In the genomic region with DNA sequence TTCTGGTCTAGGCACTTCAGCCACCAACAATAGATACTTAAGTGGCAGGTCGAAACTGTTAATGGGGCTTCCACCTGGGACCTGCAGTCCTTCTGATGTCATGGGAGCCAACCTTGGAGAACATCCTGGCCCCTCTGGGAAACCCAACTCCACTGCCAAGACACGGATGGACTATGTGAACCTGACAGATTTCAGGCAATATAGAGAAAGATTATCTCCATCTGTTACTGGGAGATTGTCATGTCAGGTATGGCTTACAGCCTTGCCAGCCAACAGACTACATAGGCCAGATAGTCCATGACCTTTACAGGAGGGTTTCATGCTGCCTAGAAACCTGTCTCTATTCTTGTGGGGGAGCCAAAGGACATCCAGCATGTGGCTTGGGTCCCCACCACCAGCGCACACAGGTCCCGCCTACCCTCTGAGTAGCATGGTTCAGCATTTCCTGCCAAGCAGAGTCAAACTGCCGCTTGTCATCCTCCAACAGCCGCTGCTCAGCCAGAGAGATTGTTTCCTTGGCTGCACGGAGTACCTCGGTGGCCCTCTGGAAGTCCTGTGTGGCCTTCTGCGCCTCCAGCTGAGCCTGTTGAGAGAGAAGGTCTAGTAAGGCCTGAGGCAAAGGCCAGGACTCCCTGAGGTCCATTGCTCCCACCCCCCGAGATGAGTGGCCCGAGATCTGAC, we compare ENCODE assay signal across 10 mouse cellular contexts. TPM values are rescaled to one million over a fixed set of nuclear protein-coding genes. Genes with fewer than 3 reads are reported as not detected.
A peak's percentile ranks its signal among the peaks of the same experiment; 100 is the strongest.
DNase-seq lines count a peak whose midpoint lies in the region; ATAC-seq and TF ChIP-seq lines count a peak whose summit lies in the region.
"Had no signal": no experiment of that assay in that cellular context is flagged by ENCODE, and none has a peak within 500 bp of the region (broad histone marks: within the 10 kb centered on the region; RNA-seq: fewer than 3 reads in every experiment).

No protein-coding gene starts in this region.

- H3K36me3 ChIP-seq in heart, adult 2 months (ENCODE audit: control insufficient read depth, insufficient read depth, low read length), result peaks cover 4% of the 10 kb centered on the region
- peaks cover 25% of the 10 kb centered on the region for H3K36me3 ChIP-seq in neural tube, embryonic 13.5 days
- 0 out of 2 replicates have a peak, but pooled peaks cover 11% of the 10 kb centered on the region for H3K36me3 ChIP-seq in heart, embryonic 13.5 days
- H3K36me3 ChIP-seq: G1E had no signal

- no peak for ATAC-seq in neural tube, embryonic 13.5 days (ENCODE audit: low read depth)
- no peak for ATAC-seq in heart, embryonic 13.5 days (ENCODE audit: extremely low read depth, insufficient number of reproducible peaks, low FRiP score, low TSS enrichment)

- H3K9ac ChIP-seq in heart, adult 2 months (ENCODE audit: low read depth, low read length), result peak overlapping the region; percentile 12; the same call in 1 of the 2 replicates
- H3K9ac ChIP-seq in neural tube, embryonic 13.5 days, result no peak overlapping the region
- H3K9ac ChIP-seq in heart, embryonic 13.5 days, result no peak overlapping the region

- H3K27me3 ChIP-seq in heart, adult 2 months (ENCODE audit: control insufficient read depth, insufficient read depth, low read length), result no peaks in the 10 kb centered on the region
- H3K27me3 ChIP-seq in neural tube, embryonic 13.5 days, result no peaks in the 10 kb centered on the region
- H3K27me3 ChIP-seq in heart, embryonic 13.5 days (replicated peaks), result peaks cover 36% of the 10 kb centered on the region

- H3K4me3 ChIP-seq in heart, adult 2 months, result no peak overlapping the region
- no peak overlapping the region for H3K4me3 ChIP-seq in neural tube, embryonic 13.5 days
- H3K4me3 ChIP-seq in heart, embryonic 13.5 days, result no peak overlapping the region

- DNase-seq in heart, adult 2 months, result peak; percentile 53 to 59
- no peak for DNase-seq in heart, adult 8-10 months (ENCODE audit: low spot score)
- DNase-seq in neural tube, embryonic 10.5 days (ENCODE audit: extremely low spot score, low spot score), result no peak
- DNase-seq in thymus, postnatal 36 days, result peak; percentile 49 to 66
- no peak for DNase-seq in urinary bladder, adult 18-20 months (ENCODE audit: low spot score in 2 of 2)
- DNase-seq in spleen, postnatal 14 days (ENCODE audit: low spot score in 2 of 2), result no peak
- DNase-seq: gastrocnemius, postnatal 14 days had no signal

- no peak for TF ChIP-seq CTCF in heart, adult 2 months (IDR thresholded peaks at IDR 0.05)

- H3K27ac ChIP-seq in heart, adult 2 months, result peak overlapping the region; percentile 47
- H3K27ac ChIP-seq in neural tube, embryonic 13.5 days (replicated peaks), result 0 out of 2 replicates have a peak overlapping the region, but pooled peaks have one; percentile 57
- peak overlapping the region; percentile 72 for H3K27ac ChIP-seq in heart, embryonic 13.5 days (replicated peaks)

- H3K9me3 ChIP-seq in neural tube, embryonic 13.5 days, result 0 out of 2 replicates have a peak, but pooled peaks cover 3% of the 10 kb centered on the region
- H3K9me3 ChIP-seq in heart, embryonic 13.5 days, result no peaks in the 10 kb centered on the region
- H3K9me3 ChIP-seq: G1E had no signal

- TF ChIP-seq EP300 in heart, adult 2 months (IDR thresholded peaks at IDR 0.05; ENCODE audit: insufficient read depth, low read depth, low read length), result no peak

- H3K79me2 ChIP-seq in heart, adult 2 months (replicated peaks; ENCODE audit: control insufficient read depth, insufficient read depth, low read length), result no peaks in the 10 kb centered on the region

- WGBS in heart, adult 2 months, result 41% methylated on average over 11 of the region's 11 CpGs
- 81% methylated on average over 11 of the region's 11 CpGs for WGBS in neural tube, embryonic 13.5 days
- 67% methylated on average over 11 of the region's 11 CpGs for WGBS in heart, embryonic 13.5 days

- no peak overlapping the region for H3K4me2 ChIP-seq in neural tube, embryonic 13.5 days
- no peak overlapping the region for H3K4me2 ChIP-seq in heart, embryonic 13.5 days

- intact Hi-C loops in heart, adult 2 months (cut with DNase I), result loop anchor here (2.0 kb wide), 2 partner anchors 25 to 85 kb away; no protein-coding TSS in a partner anchor

- no peak for TF ChIP-seq POLR2A in heart, adult 2 months (IDR thresholded peaks at IDR 0.05; ENCODE audit: insufficient read depth, low read depth, low read length)

- peaks cover 37% of the 10 kb centered on the region for H3K4me1 ChIP-seq in heart, adult 2 months (ENCODE audit: control insufficient read depth, insufficient read depth, low read length)
- peaks cover 53% of the 10 kb centered on the region for H3K4me1 ChIP-seq in neural tube, embryonic 13.5 days (replicated peaks)
- peaks cover 66% of the 10 kb centered on the region for H3K4me1 ChIP-seq in heart, embryonic 13.5 days

RNA-seq across cellular contexts. Expression of gene Sh3bp5, which starts 48.4 kb away (rescaled TPM):
- total RNA-seq in heart, adult 2 months (2021), result 10 to 100 TPM; 51.0 to 58.3 TPM
- polyA plus RNA-seq in heart, adult 2 months (2012; rRNA removed), result 27.0 and 37.1 TPM in 2 replicates
- total RNA-seq in heart, adult 8-10 months (2022), result 10 to 100 TPM; 38.6 to 50.6 (median 50.1) TPM
- 134 and 139 TPM in 2 replicates for polyA plus RNA-seq in neural tube, embryonic 13.5 days (2015; fragmentation: Nextera tagmentation; extraction: Ambion mirVana)
- polyA plus RNA-seq in heart, embryonic 13.5 days (2015; fragmentation: Nextera tagmentation; extraction: Ambion mirVana), result 26.7 and 28.2 TPM in 2 replicates

RNA-seq across cellular contexts. Expression of gene Capn7, which starts 51.0 kb away (rescaled TPM):
- total RNA-seq in heart, adult 2 months (2021), result 10 to 100 TPM; 29.6 to 32.5 TPM
- 15.3 and 30.1 TPM in 2 replicates for polyA plus RNA-seq in heart, adult 2 months (2012; rRNA removed)
- 10 to 100 TPM; 31.5 to 35.4 (median 32.6) TPM for total RNA-seq in heart, adult 8-10 months (2022)
- 74.1 and 77.6 TPM in 2 replicates for polyA plus RNA-seq in neural tube, embryonic 13.5 days (2015; fragmentation: Nextera tagmentation; extraction: Ambion mirVana)
- 32.8 and 36.7 TPM in 2 replicates for polyA plus RNA-seq in heart, embryonic 13.5 days (2015; fragmentation: Nextera tagmentation; extraction: Ambion mirVana)

Comparison
In these comparisons a context has a peak if more than half of its experiments do, and no peak if none do; other contexts are left out.
1. DNase-seq: peak in heart, adult 2 months (2 of 2) and thymus, postnatal 36 days (2 of 2); none in heart, adult 8-10 months (single experiment), neural tube, embryonic 10.5 days (single experiment), urinary bladder, adult 18-20 months (0 of 2) and spleen, postnatal 14 days (0 of 2).
2. Peak in every context shown above with its lines, with median percentiles within 50 percentile points of each other: H3K27ac ChIP-seq.